Mouse (Mus musculus): Measurements from ENCODE around the gene Pdzd8. TPM values are rescaled to one million over a fixed set of nuclear protein-coding genes. Genes with fewer than 3 reads are reported as not detected.

Pdzd8 gene
- 10 to 100 TPM; 32.1 to 33.7 TPM for total RNA-seq (2021)
- 10.2 and 11.3 TPM in 2 replicates for polyA plus RNA-seq (2012; rRNA removed)
- long read RNA-seq, full-length matches to known transcripts = 10 of 16 reads
- long read RNA-seq, partial matches to known transcripts = 2 of 16 reads
- long read RNA-seq, other reads (novel, unspliced or antisense) = 4 of 16 reads

DNA sequence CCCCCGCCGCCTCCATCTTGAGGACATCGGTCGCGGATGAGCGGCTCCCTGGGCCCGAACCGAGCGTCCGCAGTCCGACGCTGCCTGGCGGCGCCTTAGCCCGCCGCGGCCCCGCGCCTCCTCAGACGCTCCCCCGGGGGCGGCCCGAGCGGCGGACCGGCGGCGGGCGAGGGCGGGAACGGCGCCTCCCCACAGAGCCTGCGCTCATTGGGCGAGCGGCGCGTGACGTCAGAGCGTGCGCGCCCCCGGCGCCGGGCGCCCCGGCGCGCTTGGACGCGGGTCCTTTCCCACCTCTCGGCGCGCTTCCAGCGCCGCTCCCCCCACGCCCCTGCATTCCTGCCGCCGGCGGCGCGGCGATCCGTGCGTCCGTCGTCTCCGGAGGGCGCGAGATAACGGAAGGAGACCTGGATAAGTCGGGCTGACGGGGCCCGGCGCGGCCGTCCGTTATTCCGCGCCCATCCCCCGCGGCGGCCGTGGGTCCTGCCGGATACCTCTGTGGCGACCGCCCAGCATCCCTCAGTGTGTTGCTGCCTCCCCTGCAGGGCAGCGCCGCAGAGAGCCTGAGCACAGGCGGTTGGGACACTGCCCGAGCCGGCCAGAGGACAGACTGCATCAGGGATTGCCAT is at the start of gene Pdzd8:
Gene Pdzd8 (minus strand): TSS at position 123 of the 626 bp plus-strand sequence.
- peak; percentile 96 for DNase-seq

DNA sequence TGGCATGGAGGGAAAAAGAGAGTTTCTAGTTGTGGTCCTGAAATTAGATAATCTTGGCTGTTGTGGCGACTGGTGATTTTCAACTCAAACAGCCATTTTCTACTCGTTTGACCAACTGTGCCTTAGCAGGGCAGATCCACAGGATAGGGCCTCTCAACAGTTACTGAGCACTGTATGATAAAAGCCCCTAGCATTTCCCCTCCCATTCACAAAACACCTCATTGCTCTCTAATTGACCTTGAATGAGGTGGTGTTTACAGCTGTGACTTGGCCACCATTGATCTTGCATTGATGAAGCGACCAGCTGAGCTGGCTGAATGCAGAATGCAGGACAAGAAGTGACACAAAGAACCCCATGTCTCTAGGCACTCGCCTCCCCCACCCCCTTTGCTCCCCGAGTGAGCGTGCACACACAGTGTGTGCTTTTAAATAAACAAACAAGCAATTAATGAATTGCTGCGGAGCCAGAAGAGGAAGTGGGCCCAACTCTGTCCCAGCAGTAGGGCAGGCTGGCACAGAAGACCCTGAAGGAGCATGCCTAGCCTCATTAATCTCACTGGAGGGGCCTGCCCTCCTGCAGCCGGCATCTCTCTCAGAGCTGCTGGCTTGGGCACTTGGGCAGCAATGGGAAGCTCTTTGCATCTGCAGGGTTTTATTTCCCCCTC is 48.3 kb upstream of the Pdzd8 start:
- no peak for DNase-seq

DNA sequence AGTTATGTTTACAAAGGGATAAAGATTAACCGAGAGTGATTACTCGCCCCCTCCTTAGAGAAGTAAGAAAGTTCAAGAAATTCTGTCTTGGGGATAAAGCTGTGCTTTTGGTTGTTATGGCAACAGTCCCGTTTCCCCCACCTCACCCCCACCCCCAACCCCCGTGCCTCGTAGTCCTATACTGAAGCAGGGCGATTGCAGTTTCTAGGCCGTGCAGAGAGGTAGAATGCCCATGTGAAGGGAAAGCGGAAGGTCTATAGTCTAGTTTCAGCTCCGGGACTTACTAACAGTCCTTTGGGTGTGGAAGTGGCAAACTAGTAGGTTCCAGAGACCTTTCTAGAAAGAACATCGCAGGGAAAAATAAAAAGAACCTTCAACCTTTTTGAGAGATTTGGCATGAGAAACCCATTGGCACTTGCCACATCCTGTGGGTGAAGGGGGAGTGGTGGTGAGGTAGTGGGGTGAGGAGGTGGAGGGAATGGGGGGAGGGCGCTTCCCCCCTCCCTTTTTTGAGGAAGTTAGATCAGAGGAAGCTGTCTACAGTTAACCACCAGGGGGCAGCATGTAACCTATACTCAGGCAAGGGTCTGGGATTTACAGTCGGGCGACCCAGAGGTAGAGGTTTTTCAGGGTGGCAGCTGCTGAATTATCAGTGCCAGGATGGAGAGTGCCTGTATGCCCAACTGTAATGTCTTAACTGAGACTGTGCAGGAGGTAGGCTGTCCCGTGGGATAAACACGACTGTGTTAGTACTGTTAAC is 43.4 kb upstream of the Pdzd8 start:
- peak; percentile 47 for DNase-seq

DNA sequence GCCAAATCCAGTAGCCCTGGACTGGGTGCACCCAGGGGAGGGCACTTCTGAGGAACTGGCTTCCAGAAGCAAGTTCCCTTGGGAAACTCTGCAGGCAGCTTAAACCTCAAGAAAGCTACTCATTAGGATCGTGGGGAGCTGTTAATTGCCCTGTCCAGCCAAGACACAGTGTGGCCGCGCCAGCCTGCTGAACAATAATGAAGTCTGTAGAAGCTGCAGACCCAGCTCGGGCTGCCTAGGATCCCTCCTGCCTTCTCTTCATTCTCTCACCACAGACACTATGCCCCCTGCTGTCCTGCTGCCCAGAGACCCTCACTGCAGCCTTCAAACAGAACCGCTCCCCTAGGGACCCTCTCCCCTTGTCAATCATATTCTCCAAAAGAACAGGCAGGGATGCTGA is 42.8 kb upstream of the Pdzd8 start:
- no peak for DNase-seq

DNA sequence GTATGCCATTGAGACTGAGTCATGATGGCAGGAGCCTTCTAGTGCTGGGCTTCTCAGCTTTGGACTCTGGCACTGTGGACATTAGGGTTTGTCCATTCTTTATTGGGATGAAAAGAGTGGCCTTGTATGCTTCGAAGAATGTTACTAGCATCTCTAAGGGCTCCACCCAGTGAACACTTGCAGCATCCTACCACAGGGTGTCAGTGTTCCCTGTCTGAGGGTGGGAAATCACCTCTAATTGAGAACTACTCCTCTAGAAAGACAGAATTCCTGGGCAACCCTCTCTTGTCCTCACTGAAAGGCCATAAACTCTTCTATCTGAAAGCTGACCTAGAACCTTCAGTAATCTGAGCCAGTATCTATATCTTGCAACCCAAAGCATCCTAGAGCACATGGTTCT is 41.6 kb upstream of the Pdzd8 start:
- no peak for DNase-seq

DNA sequence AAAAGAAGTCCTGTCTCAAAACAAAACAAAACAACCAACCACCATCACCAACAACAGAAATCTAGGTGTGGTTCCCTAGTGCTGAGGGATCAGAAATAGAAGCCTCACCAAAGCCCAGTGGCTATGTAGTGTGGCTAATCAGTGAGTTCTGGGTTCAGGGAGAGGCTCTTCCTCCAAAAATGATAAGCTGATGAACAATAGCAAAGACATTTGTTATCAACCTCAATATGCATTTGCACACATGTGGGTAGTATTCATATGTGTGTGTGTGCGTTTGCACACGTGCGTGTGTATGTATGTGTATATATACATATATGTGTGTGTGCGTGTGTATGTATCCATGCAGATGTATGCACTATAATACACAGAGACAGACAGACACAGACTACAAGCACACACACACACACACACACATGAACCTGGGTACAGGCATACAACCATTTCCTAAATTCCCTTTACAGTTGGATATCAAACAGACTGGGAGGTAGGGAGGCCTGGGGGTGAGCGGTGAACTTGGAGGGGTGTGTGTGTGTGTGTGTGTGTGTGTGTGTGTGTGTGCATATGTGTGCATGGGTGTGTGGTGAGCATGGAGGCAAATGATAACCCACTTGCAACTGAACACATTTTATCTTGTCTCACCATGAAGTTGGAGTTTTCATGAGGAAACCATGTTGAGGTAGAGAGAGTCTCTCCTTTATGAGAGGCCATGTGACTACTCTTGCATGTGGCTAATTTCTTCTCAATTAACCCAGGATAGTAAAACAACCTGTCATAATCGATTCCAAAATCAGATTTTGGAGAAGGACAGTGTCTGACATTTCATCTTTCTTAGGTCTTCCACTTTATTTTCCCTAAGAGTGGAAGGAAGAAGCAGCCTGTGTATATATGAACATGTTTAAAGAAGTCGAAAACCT is 39.3 kb upstream of the Pdzd8 start:
- DNase-seq = no peak

DNA sequence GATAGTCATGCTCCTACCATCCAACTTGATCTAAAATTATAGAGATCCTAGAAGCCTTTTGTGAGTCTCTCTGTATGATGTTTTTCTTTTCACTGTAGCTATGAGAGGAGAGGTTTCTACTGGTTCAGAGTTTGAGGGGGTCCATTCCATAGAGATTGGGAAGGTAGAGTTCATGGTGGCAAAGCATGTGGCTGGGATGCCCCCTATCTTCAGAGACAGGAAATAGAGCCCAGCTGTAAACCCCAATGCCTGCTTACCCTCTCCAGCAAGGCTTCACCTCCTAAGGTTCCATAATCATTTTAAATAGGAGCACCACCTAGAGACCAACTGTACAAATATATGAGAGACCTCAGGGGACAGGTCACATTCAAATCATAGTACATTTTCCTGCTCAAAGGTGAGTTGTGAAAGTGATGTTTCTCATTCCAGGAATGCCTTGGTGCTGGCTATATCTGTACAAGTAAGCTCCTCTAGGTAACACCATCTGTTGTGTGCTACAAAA is 36.9 kb upstream of the Pdzd8 start:
- no peak for DNase-seq

DNA sequence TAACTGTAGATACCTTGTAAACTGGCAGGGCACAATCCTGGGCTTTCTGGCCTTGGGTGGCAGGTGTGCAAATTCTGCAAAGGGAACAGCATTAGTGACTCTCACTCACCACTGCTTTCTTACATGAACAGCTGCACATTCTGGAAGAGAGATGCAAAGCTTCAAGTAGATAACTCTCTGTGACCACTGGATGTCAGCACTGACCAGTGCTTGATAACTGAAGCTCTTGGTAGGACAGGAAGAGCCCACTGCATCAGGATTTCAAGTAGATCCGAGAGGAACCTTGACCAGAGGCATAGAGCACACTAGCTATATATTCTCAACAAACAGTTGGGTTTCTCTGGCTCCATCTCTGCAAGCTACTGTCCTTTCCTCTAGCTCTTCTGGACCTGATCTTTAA is 34.4 kb upstream of the Pdzd8 start:
- no peak for DNase-seq

DNA sequence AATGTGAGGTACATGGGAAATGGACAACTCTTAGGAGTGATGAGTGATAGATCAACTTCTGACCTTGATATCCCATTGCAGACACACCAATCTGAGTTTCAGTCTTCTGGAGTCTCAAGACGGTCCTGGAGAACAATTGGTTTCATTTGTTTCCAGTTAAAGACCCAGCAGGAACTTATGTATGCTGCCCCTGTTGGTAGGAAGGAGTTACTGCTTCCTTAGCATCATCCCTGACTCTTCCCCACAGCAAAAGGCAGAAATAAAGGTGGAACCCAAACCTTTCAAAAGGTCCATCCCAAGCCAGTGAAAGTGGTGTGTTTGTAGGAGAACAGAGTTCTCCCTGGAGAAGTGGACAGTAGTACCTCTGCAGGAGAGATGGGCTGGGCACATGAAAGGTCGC is 30.9 kb upstream of the Pdzd8 start:
- DNase-seq = no peak

DNA sequence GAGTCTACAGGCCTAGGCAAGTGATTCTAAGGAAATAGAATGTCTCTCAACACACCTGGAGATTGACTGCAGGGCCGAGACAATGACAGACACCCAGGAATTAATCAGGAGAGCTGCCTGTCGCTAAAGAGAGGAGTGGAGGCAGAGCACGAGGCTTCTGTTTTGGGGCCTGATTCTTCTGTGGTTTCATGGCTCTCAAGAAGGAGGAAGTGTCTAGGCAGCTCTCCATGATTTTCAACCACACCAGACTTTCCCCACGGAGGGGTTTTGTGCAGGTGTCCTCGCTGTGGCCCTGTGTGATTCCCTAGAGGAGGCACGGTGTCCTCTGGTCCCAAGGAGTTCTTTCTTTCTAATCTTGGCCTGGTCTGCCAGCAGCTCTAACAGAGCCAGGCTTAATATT is 29.4 kb upstream of the Pdzd8 start:
- no peak for DNase-seq

DNA sequence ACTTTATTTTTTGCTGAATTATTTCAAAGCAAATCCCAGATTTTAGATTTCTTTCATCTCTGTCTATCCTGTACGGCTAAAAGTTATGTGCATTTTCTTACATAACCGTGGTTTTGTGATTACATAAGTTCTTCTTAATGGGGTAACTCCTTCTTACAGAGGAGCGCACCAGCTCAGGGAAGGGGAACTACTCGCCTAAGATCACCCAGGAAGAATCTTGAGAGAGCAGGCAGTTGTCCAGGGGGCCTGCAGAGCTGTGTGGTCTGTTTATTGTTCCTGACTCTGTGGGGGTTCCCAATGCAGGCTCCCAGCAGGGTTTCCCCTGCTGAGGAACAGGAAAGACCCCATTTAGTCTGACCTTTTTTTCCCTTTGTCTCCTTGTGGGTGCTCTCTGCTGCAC is 27.3 kb upstream of the Pdzd8 start:
- DNase-seq = no peak

DNA sequence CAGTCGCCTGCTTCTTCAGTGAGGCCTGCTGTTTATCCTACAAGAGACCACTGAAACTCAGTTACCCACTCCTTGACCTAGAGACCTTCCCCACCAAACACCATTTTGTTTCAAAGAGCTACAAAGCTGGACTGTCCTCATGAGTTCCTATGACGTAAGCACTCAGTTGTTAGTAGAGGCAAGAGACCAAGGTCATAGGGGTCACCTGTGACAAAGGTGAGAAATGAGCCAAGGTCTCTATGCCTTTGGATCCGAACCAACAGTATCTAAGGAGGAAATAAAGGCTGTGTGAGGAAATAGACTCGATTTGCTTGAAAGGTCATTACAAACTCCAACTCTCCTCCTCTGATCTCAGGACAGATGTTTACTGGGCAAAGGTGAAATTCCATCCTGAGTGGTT is 25.4 kb upstream of the Pdzd8 start:
- DNase-seq = no peak

DNA sequence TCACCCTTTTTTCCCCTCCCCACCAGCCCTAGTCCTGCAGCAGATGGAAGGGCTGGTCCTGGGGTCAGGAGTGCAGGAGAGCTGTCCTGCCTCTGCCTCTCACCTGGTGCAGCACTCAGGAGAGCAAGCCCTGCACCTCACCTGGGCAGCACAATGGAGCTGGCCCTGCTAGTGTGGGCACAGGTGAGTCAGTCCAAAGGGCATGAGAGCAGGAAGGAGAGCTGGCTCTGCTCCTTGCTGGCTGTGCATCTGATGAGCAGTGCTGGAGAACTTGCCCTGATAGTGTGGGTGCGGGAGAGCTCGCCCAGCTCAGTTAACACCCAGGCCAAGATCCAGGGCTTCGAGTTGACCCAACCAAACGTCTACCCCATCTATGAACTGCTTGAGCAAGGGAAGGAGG is 22.3 kb upstream of the Pdzd8 start:
- no peak for DNase-seq

DNA sequence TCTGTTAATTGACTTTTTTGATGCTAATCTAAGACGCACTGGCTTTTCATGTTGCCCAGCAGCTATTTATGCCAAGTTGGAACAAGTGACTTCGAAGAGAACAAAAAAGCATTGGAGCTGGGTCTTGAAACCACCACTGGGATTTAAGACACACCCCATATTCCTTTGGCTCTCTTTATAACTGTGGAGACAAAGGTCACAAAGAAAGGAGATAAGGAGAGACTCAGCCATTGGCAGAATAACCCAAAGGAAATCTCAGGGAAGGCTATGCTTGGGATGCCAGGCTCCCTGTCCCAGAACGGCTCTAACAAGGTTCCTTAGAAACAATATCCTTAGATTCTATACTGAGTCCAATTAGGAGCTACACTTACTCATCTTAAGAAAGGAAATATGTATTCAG is 21.1 kb upstream of the Pdzd8 start:
- DNase-seq = no peak

DNA sequence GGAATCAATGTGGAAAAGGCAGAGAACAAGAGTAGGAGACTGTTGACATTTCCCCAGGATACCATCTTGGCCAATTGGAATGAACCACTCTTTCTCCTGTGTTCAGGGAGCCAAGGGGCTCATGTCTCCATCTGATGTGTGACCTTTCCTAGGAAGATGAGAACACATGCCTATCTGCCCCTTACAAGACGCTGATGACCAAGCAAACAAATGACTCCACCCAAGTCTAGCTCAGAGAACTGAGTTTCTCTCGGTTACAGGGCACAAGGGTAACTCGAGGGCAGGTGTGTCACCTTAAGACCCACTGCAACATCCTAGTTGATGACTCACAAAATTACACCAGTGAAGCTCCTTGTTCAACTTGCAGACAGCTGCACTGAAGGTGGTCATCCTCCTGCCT is 18.1 kb upstream of the Pdzd8 start:
- no peak for DNase-seq

DNA sequence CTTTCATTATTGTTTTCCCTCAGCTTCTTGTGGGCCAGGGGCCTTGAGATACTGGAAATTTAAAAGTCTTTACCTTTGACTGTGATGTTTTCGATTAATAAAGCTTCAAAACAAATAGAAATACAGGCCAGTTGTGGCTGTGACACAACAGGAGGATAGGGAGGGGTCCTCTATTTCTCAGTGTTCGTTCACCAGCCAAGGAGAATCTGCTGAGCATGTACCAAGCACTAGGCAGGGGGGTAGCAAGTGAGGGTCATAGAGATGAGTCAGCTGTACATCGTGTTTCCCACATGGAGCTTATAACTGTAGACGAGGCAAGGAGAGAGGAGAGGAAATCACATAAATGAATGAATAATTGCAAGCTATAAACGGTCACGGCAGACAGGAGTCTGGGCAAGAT is 17.1 kb upstream of the Pdzd8 start:
- no peak for DNase-seq

DNA sequence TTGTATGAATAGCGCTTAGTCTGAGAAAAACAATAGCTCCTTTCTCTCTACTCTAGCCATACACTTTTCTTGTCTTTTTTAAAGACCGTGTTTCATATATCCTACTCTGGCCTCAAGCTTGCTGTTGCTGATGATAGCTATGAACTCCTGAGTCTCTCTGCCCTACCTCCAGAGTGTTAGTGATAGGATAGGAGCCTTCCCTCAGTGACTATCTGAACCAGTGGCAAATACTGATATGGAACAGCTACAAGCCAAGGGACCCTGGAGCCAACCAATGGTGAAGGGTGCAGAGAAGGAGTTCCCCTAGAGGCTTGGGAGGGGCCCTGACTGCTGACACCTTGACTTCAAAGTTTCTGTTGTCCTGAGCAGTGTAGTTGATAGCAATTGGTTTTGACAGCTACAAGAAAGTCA is 14.9 kb upstream of the Pdzd8 start:
- no peak for DNase-seq

DNA sequence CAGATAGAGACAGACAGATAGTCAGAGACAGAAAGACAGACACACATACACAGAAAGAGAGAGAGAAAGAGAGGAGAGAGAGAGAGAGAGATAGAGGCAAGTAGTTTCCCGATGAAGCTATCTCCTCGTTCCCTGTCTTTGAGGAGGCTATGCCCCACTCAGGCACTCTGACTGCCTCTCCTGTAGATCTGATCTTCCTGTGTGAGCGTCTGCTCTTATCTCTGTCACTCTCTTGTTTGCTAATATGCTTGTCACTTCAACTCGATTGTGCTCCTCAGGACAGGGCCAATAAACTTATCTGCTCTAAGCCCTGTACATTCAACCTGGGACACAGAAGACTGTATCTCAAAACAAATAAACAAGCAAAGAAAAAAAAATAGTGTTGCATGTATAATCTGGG is 13.6 kb upstream of the Pdzd8 start:
- no peak for DNase-seq

DNA sequence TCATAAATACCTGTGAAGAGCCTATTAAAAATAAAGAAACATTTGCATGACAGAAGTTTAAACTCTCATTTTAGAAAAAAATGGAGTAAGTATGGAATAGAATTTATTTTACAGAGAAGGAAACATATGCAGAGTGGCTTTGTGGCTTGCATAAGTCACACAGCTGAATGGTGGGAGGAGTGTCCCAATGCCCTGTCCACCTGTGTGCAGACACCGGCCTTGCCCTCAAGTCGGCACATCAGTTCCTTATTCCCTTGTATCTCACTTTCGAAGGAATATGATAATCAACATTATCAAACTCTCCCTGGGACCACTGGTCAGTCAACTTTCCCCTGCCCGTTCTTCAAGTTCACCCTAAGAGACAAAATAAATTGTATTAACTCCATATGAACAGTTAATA is 12.3 kb upstream of the Pdzd8 start:
- DNase-seq = no peak

DNA sequence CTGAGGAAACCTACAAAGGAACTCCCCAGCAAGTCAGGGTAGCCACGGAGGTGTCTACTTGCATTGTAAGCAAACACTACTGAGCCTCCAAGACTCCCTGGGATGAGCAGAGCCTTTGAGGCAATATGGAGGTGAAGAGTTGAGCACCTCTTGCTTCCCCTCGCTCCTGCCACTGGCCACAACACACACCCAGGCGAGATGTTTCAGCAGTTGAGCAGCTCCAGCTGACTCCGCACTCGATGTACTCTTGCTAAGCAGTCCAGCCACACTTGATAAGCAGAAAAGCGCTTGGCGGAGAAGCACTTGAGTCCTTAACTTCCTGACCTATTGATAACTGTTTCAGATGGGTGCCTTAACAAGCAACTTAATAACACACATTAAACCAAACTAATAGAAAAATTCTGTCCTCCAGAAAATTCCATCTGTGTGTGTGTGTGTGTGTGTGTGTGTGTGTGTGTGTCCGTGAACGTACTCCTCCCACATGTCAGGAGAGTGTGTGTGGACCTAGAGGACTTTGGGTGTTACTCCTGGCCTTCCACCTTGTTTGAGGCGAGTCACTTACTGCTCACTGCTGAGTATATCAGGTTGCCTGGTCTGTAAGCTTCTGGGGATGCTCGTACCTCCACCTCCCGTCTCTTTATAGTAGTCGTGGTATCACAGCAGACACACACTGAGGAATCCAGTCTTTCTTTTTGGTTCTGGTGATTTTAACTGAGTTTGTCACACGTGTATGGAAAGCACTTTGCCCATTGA is 11.4 kb upstream of the Pdzd8 start:
- no peak for DNase-seq

DNA sequence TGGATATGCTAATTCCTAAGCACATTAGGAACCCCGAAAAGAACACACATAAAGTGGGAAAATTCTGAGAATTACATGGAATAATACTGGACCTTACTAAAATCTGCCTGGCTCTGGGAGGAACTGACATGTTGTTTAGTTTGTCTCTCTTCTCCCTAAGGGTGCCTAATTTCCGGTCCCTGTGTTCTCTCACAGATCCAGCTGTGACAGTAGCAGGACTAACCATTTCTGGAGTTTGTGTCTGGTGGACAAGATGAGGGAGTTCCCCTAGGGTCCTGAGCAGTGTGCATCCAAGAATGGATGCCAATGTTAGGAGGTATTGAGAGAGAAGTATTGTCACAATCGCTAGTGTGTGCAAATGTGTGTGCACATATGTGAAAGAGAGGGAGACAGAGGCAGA is 10.8 kb upstream of the Pdzd8 start:
- no peak for DNase-seq

Data from adrenal gland, adult 2 months (tissue).